Mouse (Mus musculus) urinary bladder, postnatal 36 days (tissue): ENCODE data around the gene Mettl13.

Experiments used
- DNase-seq, 2 experiments: peaks; one replicate each; pipeline ENCODE4 v3.0.0; 2022; ENCODE audit warnings: low spot score in 2 of 2, mixed read lengths in 1 of 2

Gene Mettl13

GRCm38 (mm10) chr1:162548016-162548916 is at the start of gene Mettl13:
Gene Mettl13, minus strand, starts transcription at chr1:162548551.
- DNase-seq, result peak; percentile 78 to 88

- DNase-seq, result no peak
These were observed 49.2 kb upstream of the Mettl13 start for GRCm38 (mm10) chr1:162597379-162598102.

- DNase-seq, result no peak
These were observed 42.2 kb upstream of the Mettl13 start for GRCm38 (mm10) chr1:162590415-162590997.

DNA sequence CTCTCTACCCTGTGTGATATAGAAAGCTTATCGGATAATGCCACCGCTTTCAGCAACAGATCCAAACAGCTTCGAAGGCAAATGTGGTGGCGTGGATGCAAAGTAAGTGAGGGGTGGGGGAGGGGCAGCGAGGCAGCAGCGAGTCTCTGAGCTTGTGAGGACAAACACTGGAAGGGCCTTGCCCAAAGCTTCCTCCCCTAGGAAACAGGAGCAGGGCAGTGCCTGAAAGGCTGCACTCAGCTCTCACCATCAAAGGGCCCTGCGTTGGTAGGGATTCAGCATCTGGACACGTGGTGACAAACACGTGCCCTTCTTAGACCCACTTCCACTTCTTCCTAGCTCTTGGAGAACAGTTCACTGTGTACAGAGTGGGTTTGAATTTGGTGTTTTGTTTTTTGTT is 41.1 kb upstream of the Mettl13 start:
- no peak for DNase-seq

- no peak for DNase-seq
These were observed 40.3 kb upstream of the Mettl13 start for GRCm38 (mm10) chr1:162588606-162589005.

- DNase-seq, result no peak
These were observed 37.9 kb upstream of the Mettl13 start for GRCm38 (mm10) chr1:162586282-162586681.

GRCm38 (mm10) chr1:162582884-162583283 is 34.5 kb upstream of the Mettl13 start:
- no peak for DNase-seq

- DNase-seq, result no peak
These were observed 26.7 kb upstream of the Mettl13 start for GRCm38 (mm10) chr1:162575098-162575497.

GRCm38 (mm10) chr1:162570931-162571601 is 22.7 kb upstream of the Mettl13 start:
- peak; percentile 17 to 23 for DNase-seq

- DNase-seq, result peak; percentile 86 to 90
These were observed 22.0 kb upstream of the Mettl13 start, which contains the start of gene Vamp4 for GRCm38 (mm10) chr1:162570260-162570748. Gene Vamp4, plus strand, starts transcription at chr1:162570515.

DNA sequence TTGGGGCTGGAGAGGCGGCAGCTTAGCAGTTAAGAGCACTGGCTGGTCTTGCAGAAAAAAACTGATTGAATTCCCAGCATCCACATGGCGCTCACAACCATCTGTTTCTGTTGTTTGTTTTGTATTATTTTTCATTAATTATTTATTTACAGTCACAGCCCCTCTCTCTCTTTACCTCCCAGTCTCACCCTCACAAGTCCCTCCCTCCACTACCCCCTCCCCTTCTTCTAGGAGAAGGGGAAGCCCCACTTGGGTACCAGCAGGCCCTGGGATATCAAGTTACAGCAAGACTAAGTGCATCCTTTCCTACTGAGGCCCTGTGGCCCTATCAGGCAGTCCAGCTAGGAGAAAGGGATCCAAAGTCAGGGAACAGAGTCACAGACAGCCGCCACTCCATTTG is 19.0 kb upstream of the Mettl13 start:
- no peak for DNase-seq

- no peak for DNase-seq
These were observed 16.6 kb upstream of the Mettl13 start for GRCm38 (mm10) chr1:162564992-162565391.

- DNase-seq, result no peak
These were observed 14.9 kb upstream of the Mettl13 start for GRCm38 (mm10) chr1:162563236-162563635.

GRCm38 (mm10) chr1:162554193-162554592 is 5.8 kb upstream of the Mettl13 start:
- no peak for DNase-seq

- no peak for DNase-seq
These were observed 4.6 kb upstream of the Mettl13 start for GRCm38 (mm10) chr1:162552956-162553355.

- no peak for DNase-seq
These were observed 1.4 kb upstream of the Mettl13 start for GRCm38 (mm10) chr1:162549615-162550283.

- DNase-seq, result no peak
These were observed 714 bp upstream of the Mettl13 start for GRCm38 (mm10) chr1:162548917-162549613.

GRCm38 (mm10) chr1:162547607-162548006 is 744 bp downstream of the Mettl13 start:
- no peak for DNase-seq

- no peak for DNase-seq
These were observed 5.1 kb downstream of the Mettl13 start for GRCm38 (mm10) chr1:162543231-162543630.
